Mouse (Mus musculus) heart, adult 11 months (tissue): ENCODE results near the gene 1700003H04Rik.

ENCODE experiments used
- DNase-seq: peaks from one replicate; pipeline ENCODE4 v3.0.0; 2022

The 1700003H04Rik gene

GRCm38 (mm10) chr3:124581001-124581400 is at the start of gene 1700003H04Rik:
1700003H04Rik (minus strand) TSS chr3:124581101.
- DNase-seq: no peak

- no peak for DNase-seq
These were observed 42.1 kb upstream of the 1700003H04Rik start for GRCm38 (mm10) chr3:124623031-124623430.

GRCm38 (mm10) chr3:124613287-124613686 is 32.4 kb upstream of the 1700003H04Rik start:
- no peak for DNase-seq

GRCm38 (mm10) chr3:124609956-124610355 is 29.1 kb upstream of the 1700003H04Rik start:
- no peak for DNase-seq

GRCm38 (mm10) chr3:124606021-124606517 is 25.2 kb upstream of the 1700003H04Rik start:
- no peak for DNase-seq

DNA sequence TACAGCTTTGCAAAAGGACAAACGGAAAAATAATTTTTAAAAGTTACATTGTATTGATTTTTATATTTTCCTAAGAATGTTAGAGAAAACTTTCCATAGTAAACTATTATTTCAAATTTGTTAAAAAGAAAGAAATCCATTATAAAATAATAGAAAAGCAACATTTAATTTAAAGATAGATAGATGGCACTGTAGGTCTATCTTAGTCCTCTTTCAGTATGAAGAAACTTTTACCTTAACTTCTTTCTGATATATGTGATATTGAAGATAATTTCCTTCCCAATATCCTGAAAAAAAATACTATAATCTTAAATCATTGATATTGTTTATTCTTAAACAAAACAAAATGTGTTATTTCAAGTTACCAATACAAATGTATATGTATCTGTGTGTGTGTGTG is 24.6 kb upstream of the 1700003H04Rik start:
- no peak for DNase-seq

- no peak for DNase-seq
These were observed 16.9 kb upstream of the 1700003H04Rik start for GRCm38 (mm10) chr3:124597789-124598188.

DNA sequence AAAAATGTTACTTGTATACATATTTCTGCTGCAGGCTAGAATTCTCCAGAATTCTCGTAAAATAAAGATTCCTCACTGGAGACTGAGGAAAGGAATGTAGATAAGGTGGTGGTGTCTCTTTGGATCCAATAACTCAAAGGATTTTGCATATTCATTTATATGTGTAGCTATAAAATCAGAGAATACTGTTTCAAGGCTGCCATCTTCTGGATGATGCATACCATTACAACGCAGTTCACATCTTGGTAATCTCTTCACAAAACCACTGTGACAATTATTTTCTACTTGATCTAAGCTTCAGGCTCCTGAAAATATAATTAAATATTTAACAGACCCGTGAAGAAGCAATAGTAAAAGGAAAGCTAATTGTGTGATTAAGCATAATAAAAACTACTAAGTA is 6.6 kb upstream of the 1700003H04Rik start:
- no peak for DNase-seq

GRCm38 (mm10) chr3:124585761-124586160 is 4.9 kb upstream of the 1700003H04Rik start:
- no peak for DNase-seq

DNA sequence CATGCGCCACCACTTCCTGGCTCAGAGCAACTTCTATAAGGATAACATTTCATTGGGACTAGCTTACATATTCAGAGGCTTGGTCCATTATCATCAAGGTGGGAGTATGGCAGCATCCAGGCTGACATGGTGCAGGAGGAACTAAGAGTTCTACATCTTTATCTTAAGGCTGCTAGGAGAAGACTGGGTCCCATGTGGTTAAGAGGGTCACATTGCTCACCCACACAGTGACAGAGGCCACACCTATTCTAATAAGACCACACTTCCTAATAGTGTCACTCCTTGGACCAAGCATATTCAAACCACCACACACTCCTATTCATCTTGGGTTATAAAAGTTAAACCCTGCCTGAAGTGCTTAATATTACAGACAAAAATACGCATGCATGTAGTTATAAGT is 23.6 kb downstream of the 1700003H04Rik start:
- no peak for DNase-seq

- DNase-seq: no peak
These were observed 24.9 kb downstream of the 1700003H04Rik start for GRCm38 (mm10) chr3:124555963-124556362.

DNA sequence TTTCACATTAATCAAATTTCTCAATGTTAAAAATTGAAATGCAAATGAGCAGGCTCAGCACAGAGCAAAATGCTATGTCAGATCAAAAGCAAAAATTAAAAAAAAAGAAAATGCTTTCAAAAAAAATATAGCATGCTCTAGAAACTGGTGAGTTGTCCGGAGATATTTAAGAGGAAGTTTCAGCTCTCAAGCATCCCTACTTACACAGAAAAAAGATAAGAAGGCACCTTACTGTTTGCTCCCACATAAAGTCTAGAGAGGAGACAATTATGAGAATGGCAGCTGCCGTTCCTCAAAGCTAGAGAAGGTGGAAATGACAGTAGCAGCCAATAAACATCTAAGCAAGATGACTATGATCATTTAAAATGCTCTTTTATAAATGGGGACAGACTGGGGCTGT is 25.8 kb downstream of the 1700003H04Rik start:
- DNase-seq: no peak

DNA sequence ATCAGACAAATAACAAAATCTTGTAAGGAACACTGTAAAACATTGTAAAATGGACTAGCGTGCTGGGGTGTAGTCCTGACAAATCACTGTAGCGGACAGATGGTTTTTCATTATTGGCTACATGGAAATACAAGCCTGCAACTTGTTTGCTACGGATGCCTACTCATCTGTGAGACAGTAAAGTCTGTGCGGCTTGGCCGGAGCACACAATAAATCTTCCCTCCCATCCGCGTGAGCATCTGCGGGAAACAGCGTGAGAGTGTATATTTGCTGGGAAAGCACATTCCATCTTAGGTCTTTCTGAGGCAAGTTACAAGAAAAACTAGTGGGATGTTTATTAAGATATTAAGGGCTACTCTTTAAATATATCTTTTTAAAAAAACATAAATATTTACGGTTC is 32.0 kb downstream of the 1700003H04Rik start:
- DNase-seq: no peak

GRCm38 (mm10) chr3:124538260-124538659 is 42.6 kb downstream of the 1700003H04Rik start:
- no peak for DNase-seq

DNA sequence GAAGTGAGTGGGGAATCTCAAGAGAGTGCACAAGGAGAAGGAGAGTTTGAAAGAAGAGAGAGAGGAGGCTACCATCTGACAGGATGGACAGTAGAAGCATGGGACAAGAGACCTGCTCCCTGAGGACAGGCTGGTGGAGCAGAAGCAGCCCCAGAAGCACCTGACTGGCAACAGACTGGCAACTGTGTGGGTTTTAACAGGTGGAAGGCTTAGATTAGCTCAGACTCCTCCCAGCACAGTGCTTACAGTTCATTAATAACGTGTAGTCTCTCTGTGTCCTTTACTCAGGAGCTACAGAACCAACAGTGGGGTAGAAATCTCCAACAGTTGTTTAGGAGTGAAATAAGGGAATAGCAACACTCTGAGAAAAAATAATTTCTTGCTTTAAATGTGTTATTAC is 44.3 kb downstream of the 1700003H04Rik start:
- no peak for DNase-seq

DNA sequence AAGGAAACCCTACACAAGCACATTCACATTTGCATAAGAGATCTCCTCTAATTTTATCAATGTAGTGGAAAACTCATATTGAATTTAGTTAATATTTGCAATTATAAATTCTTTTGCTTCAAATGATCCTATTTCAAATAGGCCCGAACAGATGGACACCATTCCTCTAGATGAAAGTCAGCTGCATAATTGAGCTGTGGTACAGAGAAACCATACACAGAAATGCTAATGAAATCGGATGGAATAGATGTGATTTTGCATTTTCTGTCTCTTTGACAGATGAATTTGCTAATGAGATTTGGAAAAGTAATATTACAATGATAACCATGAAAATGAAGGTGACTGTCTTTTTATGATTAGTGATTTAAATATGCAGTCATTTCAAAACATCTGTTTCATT is 62.1 kb downstream of the 1700003H04Rik start:
- no peak for DNase-seq
